Mouse (Mus musculus) liver, adult 2 months (tissue): ENCODE data around the gene Rccd1.

Source experiments
- CTCF ChIP-seq: fragments of 200-500 bp; IDR thresholded peaks from 2 replicates; pipeline ENCODE4 v1.5.1; 2011; ENCODE audit warnings: low read depth, low read length, control low read depth
- POLR2A ChIP-seq: fragments of 200-500 bp; IDR thresholded peaks from 2 replicates; pipeline ENCODE4 v1.6.1; 2011; ENCODE audit warnings: low read length, control low read depth; ENCODE audit not compliant: insufficient read depth; ENCODE audit errors: extremely low read depth

DNA sequence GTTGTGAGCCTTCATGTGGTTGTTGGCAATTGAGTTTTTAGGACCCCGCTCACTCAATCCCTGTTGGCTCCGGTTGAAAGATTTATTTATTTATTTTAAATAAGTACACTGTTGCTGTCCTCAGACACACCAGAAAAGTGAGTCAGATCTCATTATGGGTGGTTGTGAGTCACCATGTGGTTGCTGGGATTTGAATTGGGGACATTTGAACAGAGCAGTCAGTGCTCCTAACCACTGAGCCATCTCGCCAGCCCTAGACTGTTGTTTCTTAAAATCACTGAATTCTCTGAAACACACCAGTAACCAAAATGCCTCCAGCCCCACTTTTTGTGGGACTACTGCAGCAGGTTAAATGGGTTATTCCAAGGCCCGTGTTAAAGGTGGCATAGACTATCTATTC lies 25.5 kb downstream of the Rccd1 start:
- TF ChIP-seq POLR2A (no peak), CTCF (no peak)
